Mouse (Mus musculus) embryo, embryonic 11 days (tissue): Measurements from ENCODE around the gene Wfdc8.

Source experiments
- DNase-seq: peaks from one replicate; pipeline ENCODE4 v3.0.0-alpha.2; 2015

Wfdc8 gene

GRCm38 (mm10) chr2:164562391-164563188, 50.8 kb downstream of the Wfdc8 start, which contains the start of gene Wfdc2:
Wfdc2 (plus strand) TSS chr2:164562413.
- DNase-seq, result peak; percentile 61

- no peak for DNase-seq
Observed at GRCm38 (mm10) chr2:164560106-164560505, 53.3 kb downstream of the Wfdc8 start.

GRCm38 (mm10) chr2:164558991-164559645, 54.3 kb downstream of the Wfdc8 start:
- no peak for DNase-seq

GRCm38 (mm10) chr2:164558426-164558825, 55.0 kb downstream of the Wfdc8 start:
- no peak for DNase-seq

GRCm38 (mm10) chr2:164551502-164551901, 61.9 kb downstream of the Wfdc8 start:
- DNase-seq, result no peak

- DNase-seq, result no peak
Observed at GRCm38 (mm10) chr2:164550895-164551269, 62.5 kb downstream of the Wfdc8 start.

GRCm38 (mm10) chr2:164549963-164550894, 63.2 kb downstream of the Wfdc8 start:
- peak; percentile 29 for DNase-seq

- no peak for DNase-seq
Observed at GRCm38 (mm10) chr2:164549338-164549737, 64.1 kb downstream of the Wfdc8 start.
